Mouse (Mus musculus) heart, postnatal 25 days (tissue): ENCODE data around the gene Hsd17b3. TPM values are rescaled to one million over a fixed set of nuclear protein-coding genes. Genes with fewer than 3 reads are reported as not detected.
A peak's percentile ranks its signal among the peaks of the same experiment; 100 is the strongest.

Experiments
- DNase-seq: peaks from one replicate; pipeline ENCODE4 v3.0.0; 2022; ENCODE audit warnings: low spot score
- intact Hi-C: fragments of 180-260 bp; cut with DNase I; formaldehyde crosslinking; loops from one replicate; pipeline ENCODE4 v1.15.1; 2025
- total RNA-seq, 2 experiments: library from RNA; stranded (reverse); gene quantifications; 2 replicates each; pipeline ENCODE4 v1.2.3; 2021

Hsd17b3 gene
- total RNA-seq, 2 experiments from 2014 or later, result not detected

DNA sequence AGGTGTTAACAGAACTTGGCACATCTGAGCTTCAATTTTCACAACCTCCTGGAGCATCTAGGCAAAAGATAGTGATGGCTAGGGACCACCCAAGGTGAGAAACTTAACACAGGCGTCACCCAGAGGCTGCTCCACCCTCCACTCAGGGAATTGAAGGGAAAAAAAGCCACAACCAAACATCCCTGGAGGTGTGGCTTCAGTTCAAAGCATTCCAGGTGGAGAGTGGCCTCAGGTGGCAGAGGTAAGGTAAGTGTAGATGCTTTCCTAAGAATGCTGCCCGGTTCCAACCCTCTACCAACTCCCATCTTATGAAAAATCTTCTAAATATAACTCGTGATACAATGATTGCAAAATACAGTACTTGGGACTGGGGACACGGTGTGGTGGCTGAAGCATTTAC is 57.8 kb downstream of the Hsd17b3 start:
- no peak for DNase-seq
- intact Hi-C loops, result loop anchor here (10.0 kb wide), 2 partner anchors 516 to 666 kb away; no protein-coding TSS in a partner anchor

DNA sequence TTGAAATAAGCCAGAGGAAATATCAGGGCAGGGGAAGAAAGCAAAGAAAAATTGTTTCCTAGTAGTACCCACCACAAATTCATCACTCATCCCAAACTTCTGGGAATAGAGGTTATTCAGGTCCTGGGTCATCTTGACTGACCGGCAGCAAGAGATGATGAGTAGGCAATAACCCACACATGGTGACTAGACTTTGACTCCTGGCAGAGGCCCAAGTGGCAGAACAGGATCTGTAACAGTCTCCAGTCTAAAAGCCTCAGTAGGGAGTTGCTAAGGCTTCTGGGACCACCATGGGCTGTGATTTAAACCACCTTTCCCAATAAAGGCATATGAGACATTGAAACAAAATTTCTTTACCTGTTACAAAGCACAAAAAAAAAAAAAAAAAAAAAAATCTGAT is 58.2 kb downstream of the Hsd17b3 start:
- intact Hi-C loops, result loop anchor here (10.0 kb wide), 2 partner anchors 516 to 666 kb away; no protein-coding TSS in a partner anchor
- DNase-seq, result no peak

DNA sequence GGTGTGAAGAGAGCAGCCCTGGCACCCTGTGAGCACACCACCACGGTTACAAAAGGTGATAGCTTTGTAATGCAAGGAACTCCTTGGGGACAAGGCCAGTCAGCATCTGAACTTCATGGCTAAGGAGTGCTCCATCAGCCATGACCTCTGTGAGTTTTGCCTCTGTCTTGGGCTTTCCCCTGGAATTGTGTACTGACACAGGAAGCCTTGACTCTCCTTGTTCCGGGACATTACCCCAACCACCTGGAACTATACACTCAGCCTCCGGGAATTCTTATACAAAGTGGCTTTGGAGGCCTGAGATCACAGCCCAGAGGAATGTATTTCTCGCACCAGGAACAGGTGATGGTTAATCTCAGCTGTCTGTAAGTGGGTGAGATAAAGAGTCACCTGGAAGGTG is 64.2 kb downstream of the Hsd17b3 start:
- intact Hi-C loops, result no loop called here
- no peak for DNase-seq

DNA sequence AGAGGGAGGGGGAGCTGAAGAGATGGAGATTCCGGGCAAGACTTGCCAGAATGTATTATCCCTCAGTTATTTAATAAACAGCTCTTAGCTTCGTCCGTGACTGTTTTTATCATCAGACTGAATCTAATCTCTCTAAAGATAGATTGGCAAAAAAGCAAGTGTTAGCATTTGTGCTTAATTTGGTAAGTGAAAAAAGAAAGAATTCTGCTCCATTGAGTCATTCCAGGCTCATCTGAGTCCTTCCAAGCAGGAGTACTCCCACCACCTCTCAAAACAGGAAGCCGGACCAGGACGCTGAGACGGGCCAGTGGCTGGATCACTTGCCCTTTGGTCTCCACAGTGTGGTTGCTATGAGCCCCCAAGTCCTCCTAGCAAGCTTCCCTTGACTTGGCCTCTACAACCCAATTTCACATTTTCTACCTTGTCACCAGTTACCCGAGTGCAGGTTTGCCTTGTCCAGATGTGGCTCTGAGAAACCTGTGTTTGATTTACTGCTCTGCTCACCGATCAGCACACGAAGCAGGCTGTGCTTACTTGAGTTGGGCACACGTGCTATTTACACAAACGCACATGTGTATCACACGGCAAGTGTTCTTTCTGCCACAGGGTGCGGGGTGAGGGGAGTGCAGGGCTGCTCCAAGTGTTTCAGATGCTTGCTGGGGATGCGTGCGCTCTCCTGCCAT is 66.1 kb downstream of the Hsd17b3 start:
- DNase-seq, result no peak
- intact Hi-C loops, result no loop called here

DNA sequence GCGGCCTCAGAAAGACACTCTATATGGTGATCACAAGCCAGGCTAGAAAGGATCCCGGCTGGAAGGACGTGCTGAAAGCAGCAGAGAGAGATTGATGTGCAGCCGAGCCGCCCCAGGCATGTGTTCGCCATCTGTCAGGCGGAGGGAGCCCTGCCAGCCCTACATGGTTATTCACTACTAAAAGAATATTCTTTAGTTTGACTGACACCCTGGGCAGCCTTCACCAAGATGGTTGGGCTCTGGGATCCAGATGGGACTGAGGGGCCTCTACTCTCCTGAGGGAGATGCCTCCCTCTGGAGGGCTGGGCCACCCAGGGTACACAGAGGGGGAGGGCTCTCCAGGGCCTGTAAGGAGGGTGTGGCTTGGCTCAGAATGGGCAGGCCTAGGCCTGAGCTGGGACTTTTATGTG is 68.1 kb downstream of the Hsd17b3 start:
- peak; percentile 23 for DNase-seq
- intact Hi-C loops, result no loop called here

DNA sequence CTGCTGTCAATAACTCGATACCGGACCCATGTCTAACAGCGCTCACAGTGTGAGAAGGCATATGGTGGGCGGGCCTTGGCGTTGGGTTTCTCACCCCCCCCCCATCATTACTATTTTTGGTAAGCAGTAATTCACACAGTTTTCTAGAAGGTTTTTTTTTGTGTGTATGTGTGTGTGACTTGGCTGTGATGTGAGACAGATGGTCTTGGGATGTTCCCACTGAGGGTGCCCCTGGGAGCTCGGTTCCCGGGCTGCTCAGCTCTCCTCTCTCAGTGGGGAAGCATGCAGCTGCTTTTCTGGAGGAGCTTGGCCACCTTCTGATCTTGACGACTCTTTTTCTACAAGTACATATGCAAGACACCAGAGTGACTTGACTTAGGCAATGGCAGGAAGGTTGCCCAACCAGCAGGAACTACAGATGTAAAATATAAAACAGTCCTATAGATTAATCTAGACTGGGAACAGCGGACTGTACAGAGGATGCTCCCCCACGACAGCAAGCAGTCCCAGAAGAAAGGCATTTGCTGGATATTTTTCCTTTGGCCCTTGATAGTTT is 70.4 kb downstream of the Hsd17b3 start:
- DNase-seq, result no peak
- intact Hi-C loops, result no loop called here

DNA sequence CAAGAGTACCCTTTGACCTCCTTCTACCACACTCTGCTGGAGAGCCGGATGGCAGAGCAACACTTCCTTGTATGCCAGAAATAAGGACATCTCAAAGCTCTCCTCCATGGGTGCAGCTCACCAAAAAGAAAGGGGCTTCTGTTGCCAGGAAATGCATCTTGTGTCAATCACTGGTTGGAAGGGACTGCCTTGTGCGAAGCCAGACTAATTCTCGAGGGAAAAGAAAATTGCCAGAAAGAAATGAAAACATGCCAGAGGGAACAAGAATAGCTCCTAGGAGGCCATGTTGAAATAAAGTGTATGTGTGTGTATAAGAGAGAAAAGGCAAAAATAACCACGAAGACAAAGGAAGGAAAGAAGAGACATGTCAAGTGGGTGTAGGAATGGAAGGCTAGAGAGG is 73.0 kb downstream of the Hsd17b3 start:
- no peak for DNase-seq
- intact Hi-C loops, result no loop called here

DNA sequence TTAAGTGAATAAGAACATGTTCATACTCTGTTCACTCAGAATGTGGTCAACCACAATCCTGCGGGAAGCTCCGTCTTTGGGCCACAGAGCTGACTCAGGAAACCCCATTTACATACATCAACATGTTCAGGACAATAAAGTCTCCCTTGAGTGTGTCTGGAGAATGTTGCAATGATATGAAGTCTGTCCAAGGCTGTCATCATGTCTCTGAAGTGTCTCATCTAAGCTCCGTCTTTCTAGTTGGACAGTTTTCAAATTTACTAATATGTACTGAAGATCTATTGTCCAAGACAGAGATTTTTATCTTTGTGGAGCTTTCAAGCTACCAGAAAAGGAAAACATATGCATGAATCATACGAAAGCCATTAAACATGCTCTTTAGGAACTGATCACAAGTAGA is 77.9 kb downstream of the Hsd17b3 start:
- no peak for DNase-seq
- intact Hi-C loops, result no loop called here

Other genes with a start within 250 kb of the Hsd17b3 start
- 1 to 10 TPM; 1.5 to 1.6 TPM for gene Slc35d2, start 40.1 kb upstream of the Hsd17b3 start, total RNA-seq
- 10 to 100 TPM; 21.5 to 22.6 TPM for gene Zfp367, start 64.0 kb upstream of the Hsd17b3 start, total RNA-seq
- 10 to 100 TPM; 52.6 to 52.7 TPM for gene Habp4, start 72.6 kb upstream of the Hsd17b3 start, total RNA-seq
- gene Cdc14b, start 186.1 kb upstream of the Hsd17b3 start, total RNA-seq, result 1 to 10 TPM; 7.0 to 9.0 TPM
- 10 to 100 TPM; 56.6 to 60.1 TPM for gene Aaed1, start 223.5 kb upstream of the Hsd17b3 start, total RNA-seq